Mouse (Mus musculus): ENCODE measurements around the gene Iqcj.

GRCm38 (mm10) chr3:67959672-67960071 lies 67.7 kb downstream of the Iqcj start:
- TF ChIP-seq CTCF (IDR thresholded peaks at IDR 0.05; ENCODE audit: low read depth, low read length) (no peak), GATA2 (IDR thresholded peaks at IDR 0.05; ENCODE audit: borderline replicate concordance, low read depth, low read length) (no peak), TAL1 (conservative IDR thresholded peaks at IDR 0.05; ENCODE audit: low read depth, low read length) (no peak)

Data from G1E (cell line).